Mouse (Mus musculus) retina, postnatal 7 days (tissue): ENCODE measurements around the gene Vapb.

ENCODE experiments used
- DNase-seq: peaks from one replicate; pipeline ENCODE4 v3.0.0-alpha.2; 2012; ENCODE audit warnings: low read depth, low spot score

Vapb gene

GRCm38 (mm10) chr2:173832828-173833492 is 95.6 kb downstream of the Vapb start:
- DNase-seq = no peak
